Mouse (Mus musculus) central nervous system, embryonic 11.5 days (tissue): ENCODE data around the gene Olfr1113. TPM values are rescaled to one million over a fixed set of nuclear protein-coding genes. Genes with fewer than 3 reads are reported as not detected.

Source experiments
- polyA plus RNA-seq: library from polyadenylated mRNA; depleted of rRNA; stranded (reverse); fragments of >200 nt; gene quantifications from 2 replicates; pipeline ENCODE4 v1.2.3, GENCODE M21; 2012; rRNA removed

Gene Olfr1113
- polyA plus RNA-seq = not detected in 2 replicates

GRCm38 (mm10) chr2:87208670-87209069 lies at the start of gene Olfr1113:
Gene Olfr1113 (plus strand): TSS chr2:87208970.

DNA sequence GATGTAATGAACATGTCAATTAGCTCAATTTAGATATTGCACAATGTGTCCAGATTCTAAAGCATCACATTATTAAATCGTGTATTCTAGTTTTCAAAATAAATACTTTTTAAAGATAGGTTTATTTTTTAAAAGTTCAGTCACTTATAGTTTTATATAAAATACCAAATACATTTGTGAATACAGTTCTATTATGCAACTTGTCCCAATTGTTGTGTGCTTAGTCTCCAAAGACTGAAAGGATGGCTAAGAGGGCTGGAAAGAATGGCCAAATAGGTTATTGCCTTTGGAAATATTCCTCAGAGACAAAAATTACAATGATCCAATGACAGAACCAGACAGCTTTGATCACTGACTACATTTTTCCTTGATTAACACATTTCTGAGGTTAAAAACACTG lies 21.3 kb upstream of the Olfr1113 start, which contains the start of gene Olfr1112:
TSS of gene Olfr1112 (plus strand) at position 301 of the 400 bp plus-strand sequence.

GRCm38 (mm10) chr2:87247713-87248112 lies 38.9 kb downstream of the Olfr1113 start, which contains the start of gene Olfr1115:
Gene Olfr1115 (plus strand): TSS chr2:87248013.

Other genes starting within 250 kb of the Olfr1113 start
- gene Olfr1099, start 248.3 kb upstream of the Olfr1113 start, polyA plus RNA-seq = not detected in 2 replicates
- not detected in 2 replicates for gene Olfr1100, start 229.0 kb upstream of the Olfr1113 start, polyA plus RNA-seq
- gene Olfr1101, start 217.7 kb upstream of the Olfr1113 start, polyA plus RNA-seq = not detected in 2 replicates
- gene Olfr1102, start 210.6 kb upstream of the Olfr1113 start, polyA plus RNA-seq = not detected in 2 replicates
- not detected in 2 replicates for gene Olfr1104, start 181.9 kb upstream of the Olfr1113 start, polyA plus RNA-seq
- gene Olfr1105, start 172.4 kb upstream of the Olfr1113 start, polyA plus RNA-seq = not detected in 2 replicates
- not detected in 2 replicates for gene Olfr1106, start 156.7 kb upstream of the Olfr1113 start, polyA plus RNA-seq
- not detected in 2 replicates for gene Olfr1107, start 133.2 kb upstream of the Olfr1113 start, polyA plus RNA-seq
- gene Olfr1109, start 113.0 kb upstream of the Olfr1113 start, polyA plus RNA-seq = not detected in 2 replicates
- gene Olfr259, start 94.4 kb upstream of the Olfr1113 start, polyA plus RNA-seq = not detected in 2 replicates
- not detected in 2 replicates for gene Olfr1110, start 68.7 kb upstream of the Olfr1113 start, polyA plus RNA-seq
- not detected in 2 replicates for gene Olfr1111, start 56.3 kb upstream of the Olfr1113 start, polyA plus RNA-seq
- not detected in 2 replicates for gene Olfr1112, start 21.2 kb upstream of the Olfr1113 start, polyA plus RNA-seq
- not detected in 2 replicates for gene Olfr1115, start 39.0 kb downstream of the Olfr1113 start, polyA plus RNA-seq
- gene Olfr1116, start 58.6 kb downstream of the Olfr1113 start, polyA plus RNA-seq = not detected in 2 replicates
- not detected in 2 replicates for gene Olfr1118, start 98.6 kb downstream of the Olfr1113 start, polyA plus RNA-seq
- not detected in 2 replicates for gene Olfr1120, start 145.8 kb downstream of the Olfr1113 start, polyA plus RNA-seq
- gene Olfr1121, start 160.9 kb downstream of the Olfr1113 start, polyA plus RNA-seq = not detected in 2 replicates
- gene Olfr1122, start 176.9 kb downstream of the Olfr1113 start, polyA plus RNA-seq = not detected in 2 replicates
- gene Olfr1123, start 207.7 kb downstream of the Olfr1113 start, polyA plus RNA-seq = not detected in 2 replicates
- not detected in 2 replicates for gene Olfr1124, start 221.3 kb downstream of the Olfr1113 start, polyA plus RNA-seq
- not detected in 2 replicates for gene Olfr1126, start 245.0 kb downstream of the Olfr1113 start, polyA plus RNA-seq